Mouse (Mus musculus) v-Abl transformed pro-B cells (cell line): Measurements from ENCODE around the gene Myg1.

ENCODE experiments used
- in situ Hi-C, 2 experiments: fragments of 400-800 bp; cut with MboI; formaldehyde crosslinking; loops; one replicate each; pipeline ENCODE4 v1.15.1; 2025; ENCODE audit not compliant: unreplicated experiment in 2 of 2

Myg1 gene

GRCm38 (mm10) chr15:102339612-102340011 lies 8.1 kb downstream of the Myg1 start:
- in situ Hi-C loops = loop anchor here (5.0 kb wide), 1 partner anchor 38 kb away; no protein-coding TSS in a partner anchor

- in situ Hi-C loops = loop anchor here (5.0 kb wide), 1 partner anchor 36 kb away; no protein-coding TSS in a partner anchor
Measured at GRCm38 (mm10) chr15:102341580-102341979, 10.1 kb downstream of the Myg1 start.

DNA sequence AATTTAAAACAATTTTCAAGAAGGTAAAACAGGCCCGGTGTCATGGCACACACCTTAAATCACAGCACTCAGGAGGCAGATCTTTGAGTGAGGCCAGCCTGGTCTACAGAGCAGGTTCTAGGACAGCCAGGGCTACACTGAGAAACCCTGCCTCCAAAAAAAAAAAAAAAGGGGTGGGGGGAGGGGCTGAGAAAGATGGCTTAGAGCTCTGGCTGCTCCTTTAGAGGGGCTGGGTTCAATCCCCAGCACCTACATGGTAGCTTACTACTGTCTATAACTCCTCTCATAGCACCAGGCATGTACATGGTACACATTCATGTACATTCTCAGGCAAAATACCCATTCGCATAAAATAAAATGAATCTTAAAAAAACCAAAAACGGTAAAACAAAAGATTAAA lies 13.0 kb downstream of the Myg1 start:
- in situ Hi-C loops = loop anchor here (5.0 kb wide), 1 partner anchor 33 kb away; no protein-coding TSS in a partner anchor

DNA sequence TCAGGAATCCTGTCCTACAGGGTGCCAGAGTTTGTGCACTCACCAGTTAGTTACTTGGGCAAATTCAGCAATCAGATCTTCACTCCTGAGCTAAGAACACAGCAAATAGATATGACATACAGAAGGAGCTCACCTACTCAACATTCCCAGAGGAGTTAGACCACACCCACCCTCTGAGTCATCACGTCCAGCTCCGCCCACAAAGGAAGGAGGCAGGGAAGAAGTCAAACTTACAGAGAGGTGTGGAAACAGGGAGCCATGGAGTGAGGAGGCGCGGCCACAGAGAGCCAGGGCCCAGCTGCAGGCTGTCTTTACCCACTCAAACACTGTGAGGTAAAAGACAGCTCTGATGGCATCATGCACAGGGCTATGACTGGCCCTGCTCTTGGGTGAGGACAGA lies 14.9 kb downstream of the Myg1 start:
- in situ Hi-C loops = no loop called here

GRCm38 (mm10) chr15:102350138-102350941 lies 18.8 kb downstream of the Myg1 start, which contains the start of gene Aaas:
Gene Aaas, minus strand, starts transcription at chr15:102350771.
- in situ Hi-C loops = no loop called here

DNA sequence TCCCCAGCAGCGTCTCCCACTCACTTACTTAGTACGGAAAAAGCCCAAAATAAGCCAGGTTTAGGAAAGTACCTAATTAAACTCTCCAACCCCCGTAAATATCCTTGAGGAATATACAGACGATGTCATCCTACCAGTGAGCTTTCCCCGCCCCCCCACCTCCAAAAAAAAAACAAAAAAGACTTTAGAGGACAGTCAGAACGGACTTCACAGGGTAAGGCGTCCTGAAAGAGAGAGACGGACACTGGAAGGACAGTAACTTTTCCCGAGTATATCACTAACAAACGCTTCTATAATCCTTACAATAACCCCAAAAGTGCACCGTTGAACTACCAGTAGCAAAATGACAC lies 19.4 kb downstream of the Myg1 start:
- in situ Hi-C loops = no loop called here

- in situ Hi-C loops = no loop called here
Measured at GRCm38 (mm10) chr15:102352177-102352576, 20.7 kb downstream of the Myg1 start.

- in situ Hi-C loops = no loop called here
Measured at GRCm38 (mm10) chr15:102353986-102354385, 22.5 kb downstream of the Myg1 start.

GRCm38 (mm10) chr15:102355134-102355870 lies 23.8 kb downstream of the Myg1 start:
- in situ Hi-C loops = no loop called here

- in situ Hi-C loops = no loop called here
Measured at GRCm38 (mm10) chr15:102355871-102356441, 24.4 kb downstream of the Myg1 start.

- in situ Hi-C loops = no loop called here
Measured at GRCm38 (mm10) chr15:102356501-102357325, 25.2 kb downstream of the Myg1 start.

DNA sequence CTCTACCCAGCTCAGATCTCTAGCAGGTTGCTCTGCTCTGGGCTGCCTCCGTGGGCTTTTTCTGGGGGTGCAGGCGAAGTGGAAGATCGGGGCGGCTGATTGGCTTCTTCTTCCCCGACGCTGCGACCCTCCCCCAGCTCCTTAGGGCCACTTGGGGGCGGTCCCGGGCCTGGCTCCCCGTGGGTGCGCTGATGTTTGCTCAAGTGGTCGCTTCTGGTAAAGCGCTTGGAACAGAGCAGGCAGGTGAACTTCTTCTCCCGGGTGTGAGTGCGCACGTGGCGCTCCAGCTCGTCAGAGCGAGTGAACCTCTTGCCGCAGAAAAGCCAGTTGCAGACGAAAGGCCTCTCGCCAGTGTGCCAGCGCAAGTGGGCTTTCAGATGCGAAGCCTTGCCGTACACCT lies 26.6 kb downstream of the Myg1 start:
- in situ Hi-C loops = no loop called here

- in situ Hi-C loops = no loop called here
Measured at GRCm38 (mm10) chr15:102358834-102359233, 27.3 kb downstream of the Myg1 start.

DNA sequence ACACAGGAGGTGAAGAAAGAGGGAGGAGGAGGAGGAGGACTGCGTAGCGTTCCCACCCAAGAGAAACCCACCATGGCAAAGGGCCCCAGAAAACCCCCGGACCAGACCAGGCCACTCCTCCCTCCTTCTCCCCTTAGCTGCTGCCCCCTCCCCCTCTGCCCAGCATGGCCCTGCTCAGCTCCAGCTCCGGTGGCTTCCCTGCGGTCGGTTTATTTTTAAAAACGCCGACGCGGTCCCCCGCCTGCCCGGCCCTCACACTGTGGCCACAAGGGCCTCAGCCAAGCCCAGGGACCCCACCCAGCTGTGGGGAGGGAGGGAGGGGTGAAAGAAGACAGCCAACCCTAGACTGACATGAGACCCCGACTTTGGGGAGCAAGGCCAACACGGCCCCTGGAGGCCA lies 31.1 kb downstream of the Myg1 start:
- in situ Hi-C loops = no loop called here

- in situ Hi-C loops = no loop called here
Measured at GRCm38 (mm10) chr15:102364678-102365077, 33.2 kb downstream of the Myg1 start.

GRCm38 (mm10) chr15:102366238-102366637 lies 34.7 kb downstream of the Myg1 start:
- in situ Hi-C loops = no loop called here

- in situ Hi-C loops = no loop called here
Measured at GRCm38 (mm10) chr15:102366733-102367344, 35.3 kb downstream of the Myg1 start, which contains the start of gene Sp7. Gene Sp7, minus strand, starts transcription at chr15:102367182.

GRCm38 (mm10) chr15:102369972-102370371 lies 38.5 kb downstream of the Myg1 start:
- in situ Hi-C loops = no loop called here

GRCm38 (mm10) chr15:102370727-102371126 lies 39.2 kb downstream of the Myg1 start:
- in situ Hi-C loops = no loop called here
